In genomic region chr17:57095855-57096622, GRCm38 (mm10) we compare ENCODE assay signal across 8 mouse cellular contexts. TPM values are rescaled to one million over a fixed set of nuclear protein-coding genes. Genes with fewer than 3 reads are reported as not detected.
DNase-seq lines count a peak whose midpoint lies in the region; ATAC-seq lines count a peak whose summit lies in the region.

No protein-coding gene starts in this region.

- peak overlapping the region; percentile 40 for H3K4me3 ChIP-seq in embryonic facial prominence, embryonic 10.5 days
- peak overlapping the region in 1 of 2 experiments; percentile 17; a peak in 3 of 4 replicates for H3K4me3 ChIP-seq in heart, embryonic 14.5 days (ENCODE audit: control insufficient read depth in 1 of 2, insufficient read depth in 1 of 2, low read depth in 1 of 2, low read length in 2 of 2)
- peak overlapping the region; percentile 33 for H3K4me3 ChIP-seq in kidney, embryonic 16.5 days (ENCODE audit: low read length)
- peak overlapping the region; percentile 15 for H3K4me3 ChIP-seq in stomach, embryonic 14.5 days (ENCODE audit: low read depth, low read length)

- peak; percentile 58 for ATAC-seq in heart, embryonic 14.5 days (ENCODE audit: insufficient number of reproducible peaks, insufficient read depth, low FRiP score, low read depth)
- ATAC-seq in kidney, embryonic 16.5 days (ENCODE audit: low FRiP score, low TSS enrichment) = peak; percentile 92
- peak; percentile 84 for ATAC-seq in stomach, embryonic 14.5 days (ENCODE audit: insufficient number of reproducible peaks, insufficient read depth, low FRiP score, low read depth)

- peaks cover 12% of the 10 kb centered on the region for H3K27me3 ChIP-seq in embryonic facial prominence, embryonic 10.5 days (replicated peaks; ENCODE audit: low read depth, poor library complexity, severe bottlenecking)
- peaks cover 9% of the 10 kb centered on the region; the same call in 1 of the 2 replicates for H3K27me3 ChIP-seq in heart, embryonic 14.5 days (ENCODE audit: control insufficient read depth, insufficient read depth, low read length)
- no peaks in the 10 kb centered on the region; the same call in 1 of the 2 replicates for H3K27me3 ChIP-seq in kidney, embryonic 16.5 days (ENCODE audit: insufficient read depth, low read length)
- no peaks in the 10 kb centered on the region for H3K27me3 ChIP-seq in stomach, embryonic 14.5 days (ENCODE audit: control insufficient read depth, insufficient read depth, low read length)

- H3K9me3 ChIP-seq in embryonic facial prominence, embryonic 10.5 days = no peaks in the 10 kb centered on the region
- H3K9me3 ChIP-seq in heart, embryonic 14.5 days (ENCODE audit: control insufficient read depth, low read length) = no peaks in the 10 kb centered on the region
- H3K9me3 ChIP-seq in kidney, embryonic 16.5 days (ENCODE audit: low read length) = peaks cover 3% of the 10 kb centered on the region; the same call in 1 of the 2 replicates
- no peaks in the 10 kb centered on the region for H3K9me3 ChIP-seq in stomach, embryonic 14.5 days (ENCODE audit: control insufficient read depth, low read depth, low read length)

- H3K4me2 ChIP-seq in heart, embryonic 14.5 days (ENCODE audit: low read length) = peak overlapping the region; percentile 32
- H3K4me2 ChIP-seq in kidney, embryonic 16.5 days (replicated peaks; ENCODE audit: low read depth, low read length) = peak overlapping the region; percentile 56
- H3K4me2 ChIP-seq in stomach, embryonic 14.5 days (replicated peaks; ENCODE audit: low read depth, low read length) = peak overlapping the region; percentile 42

- no peak overlapping the region for H3K27ac ChIP-seq in embryonic facial prominence, embryonic 10.5 days (replicated peaks)
- H3K27ac ChIP-seq in heart, embryonic 14.5 days (replicated peaks in 1 of 2; ENCODE audit: control insufficient read depth in 1 of 2, insufficient read depth in 1 of 2, low read depth in 2 of 2, low read length in 2 of 2) = no peak overlapping the region
- H3K27ac ChIP-seq in kidney, embryonic 16.5 days (ENCODE audit: low read length) = no peak overlapping the region
- no peak overlapping the region for H3K27ac ChIP-seq in stomach, embryonic 14.5 days (ENCODE audit: low read length)

- H3K36me3 ChIP-seq in embryonic facial prominence, embryonic 10.5 days (replicated peaks) = no peaks in the 10 kb centered on the region
- H3K36me3 ChIP-seq in heart, embryonic 14.5 days (ENCODE audit: control insufficient read depth, insufficient read depth, low read length) = no peaks in the 10 kb centered on the region
- H3K36me3 ChIP-seq in kidney, embryonic 16.5 days (ENCODE audit: insufficient read depth, low read length) = no peaks in the 10 kb centered on the region
- H3K36me3 ChIP-seq in stomach, embryonic 14.5 days (ENCODE audit: control insufficient read depth, insufficient read depth, low read length) = no peaks in the 10 kb centered on the region

- 3% methylated on average over 18 of the region's 19 CpGs for WGBS in embryonic facial prominence, embryonic 10.5 days
- WGBS in heart, embryonic 14.5 days = under 1% methylated on average over 18 of the region's 19 CpGs
- 2% methylated on average over 18 of the region's 19 CpGs for WGBS in kidney, embryonic 16.5 days
- 1% methylated on average over 18 of the region's 19 CpGs for WGBS in stomach, embryonic 14.5 days

- H3K9ac ChIP-seq in heart, embryonic 14.5 days (ENCODE audit: low read length) = no peak overlapping the region
- peak overlapping the region; percentile 36; the same call in 1 of the 2 replicates for H3K9ac ChIP-seq in kidney, embryonic 16.5 days (replicated peaks; ENCODE audit: low read length)
- no peak overlapping the region for H3K9ac ChIP-seq in stomach, embryonic 14.5 days (replicated peaks; ENCODE audit: low read depth, low read length)

- H3K4me1 ChIP-seq in embryonic facial prominence, embryonic 10.5 days = peaks cover 16% of the 10 kb centered on the region
- H3K4me1 ChIP-seq in heart, embryonic 14.5 days (ENCODE audit: control insufficient read depth in 2 of 2, insufficient read depth in 2 of 2, low read length in 2 of 2) = peaks cover 0 to 4% of the 10 kb centered on the region in 2 experiments; a peak in 1 of 4 replicates
- 0 out of 2 replicates have a peak, but pooled peaks cover 4% of the 10 kb centered on the region for H3K4me1 ChIP-seq in kidney, embryonic 16.5 days (ENCODE audit: insufficient read depth, low read length)
- H3K4me1 ChIP-seq in stomach, embryonic 14.5 days (ENCODE audit: control insufficient read depth, insufficient read depth, low read length) = no peaks in the 10 kb centered on the region

- peak; percentile 51 for DNase-seq in thymus, postnatal 0 days (ENCODE audit: low spot score)
- no peak for DNase-seq in thymus, adult 18-20 months
- DNase-seq in embryonic facial prominence, embryonic 10.5 days (ENCODE audit: low spot score) = peak; percentile 49
- peak; percentile 85 for DNase-seq in lung, postnatal 25 days (ENCODE audit: low spot score)
- no peak for DNase-seq in layer of hippocampus, adult 9-10 months (ENCODE audit: low spot score)

RNA-seq across cellular contexts. Expression of gene Tubb4a, which starts 8.5 kb away (rescaled TPM):
- 1.0 and 1.2 TPM in 2 replicates for polyA plus RNA-seq in thymus, postnatal 0 days (2015; fragmentation: Nextera tagmentation; extraction: Ambion mirVana)
- polyA plus RNA-seq in embryonic facial prominence, embryonic 10.5 days (2016; fragmentation: Nextera tagmentation; extraction: Ambion mirVana) = 34.4 and 35.5 TPM in 2 replicates
- 5.6 and 7.5 TPM in 2 replicates for polyA plus RNA-seq in heart, embryonic 14.5 days (2014; fragmentation: Nextera tagmentation; extraction: Ambion mirVana)
- polyA plus RNA-seq in kidney, embryonic 16.5 days (2015; fragmentation: Nextera tagmentation; extraction: Ambion mirVana) = 25.2 and 31.8 TPM in 2 replicates
- polyA plus RNA-seq in stomach, embryonic 14.5 days (2014; fragmentation: Nextera tagmentation; extraction: Ambion mirVana) = 33.9 and 34.9 TPM in 2 replicates

RNA-seq across cellular contexts. Expression of gene Tnfsf9, which starts 9.1 kb away (rescaled TPM):
- 2.7 and 3.0 TPM in 2 replicates for polyA plus RNA-seq in thymus, postnatal 0 days (2015; fragmentation: Nextera tagmentation; extraction: Ambion mirVana)
- polyA plus RNA-seq in embryonic facial prominence, embryonic 10.5 days (2016; fragmentation: Nextera tagmentation; extraction: Ambion mirVana) = 8.0 and 8.8 TPM in 2 replicates
- 1.9 and 2.8 TPM in 2 replicates for polyA plus RNA-seq in heart, embryonic 14.5 days (2014; fragmentation: Nextera tagmentation; extraction: Ambion mirVana)
- 9.9 and 11.7 TPM in 2 replicates for polyA plus RNA-seq in kidney, embryonic 16.5 days (2015; fragmentation: Nextera tagmentation; extraction: Ambion mirVana)
- polyA plus RNA-seq in stomach, embryonic 14.5 days (2014; fragmentation: Nextera tagmentation; extraction: Ambion mirVana) = 11.0 and 11.7 TPM in 2 replicates

RNA-seq across cellular contexts. Expression of gene Dennd1c, which starts 17.7 kb away (rescaled TPM):
- polyA plus RNA-seq in thymus, postnatal 0 days (2015; fragmentation: Nextera tagmentation; extraction: Ambion mirVana) = 49.8 and 65.1 TPM in 2 replicates
- 2.0 and 2.8 TPM in 2 replicates for polyA plus RNA-seq in embryonic facial prominence, embryonic 10.5 days (2016; fragmentation: Nextera tagmentation; extraction: Ambion mirVana)
- 0.50 and 0.69 TPM in 2 replicates for polyA plus RNA-seq in heart, embryonic 14.5 days (2014; fragmentation: Nextera tagmentation; extraction: Ambion mirVana)
- 5.6 and 6.8 TPM in 2 replicates for polyA plus RNA-seq in kidney, embryonic 16.5 days (2015; fragmentation: Nextera tagmentation; extraction: Ambion mirVana)
- polyA plus RNA-seq in stomach, embryonic 14.5 days (2014; fragmentation: Nextera tagmentation; extraction: Ambion mirVana) = 5.0 and 5.3 TPM in 2 replicates

RNA-seq across cellular contexts. Expression of gene Slc25a23, which starts 36.4 kb away (rescaled TPM):
- 8.3 and 8.8 TPM in 2 replicates for polyA plus RNA-seq in thymus, postnatal 0 days (2015; fragmentation: Nextera tagmentation; extraction: Ambion mirVana)
- 7.0 and 8.2 TPM in 2 replicates for polyA plus RNA-seq in embryonic facial prominence, embryonic 10.5 days (2016; fragmentation: Nextera tagmentation; extraction: Ambion mirVana)
- 16.1 and 18.0 TPM in 2 replicates for polyA plus RNA-seq in heart, embryonic 14.5 days (2014; fragmentation: Nextera tagmentation; extraction: Ambion mirVana)
- 11.2 and 14.0 TPM in 2 replicates for polyA plus RNA-seq in kidney, embryonic 16.5 days (2015; fragmentation: Nextera tagmentation; extraction: Ambion mirVana)
- polyA plus RNA-seq in stomach, embryonic 14.5 days (2014; fragmentation: Nextera tagmentation; extraction: Ambion mirVana) = 11.5 and 12.7 TPM in 2 replicates

RNA-seq across cellular contexts. Expression of gene Crb3, which starts 37.1 kb away (rescaled TPM):
- polyA plus RNA-seq in thymus, postnatal 0 days (2015; fragmentation: Nextera tagmentation; extraction: Ambion mirVana) = 1.6 and 2.7 TPM in 2 replicates
- 7.2 and 8.0 TPM in 2 replicates for polyA plus RNA-seq in embryonic facial prominence, embryonic 10.5 days (2016; fragmentation: Nextera tagmentation; extraction: Ambion mirVana)
- polyA plus RNA-seq in heart, embryonic 14.5 days (2014; fragmentation: Nextera tagmentation; extraction: Ambion mirVana) = 0.19 and 0.27 TPM in 2 replicates
- 61.8 and 69.1 TPM in 2 replicates for polyA plus RNA-seq in kidney, embryonic 16.5 days (2015; fragmentation: Nextera tagmentation; extraction: Ambion mirVana)
- 43.8 and 44.2 TPM in 2 replicates for polyA plus RNA-seq in stomach, embryonic 14.5 days (2014; fragmentation: Nextera tagmentation; extraction: Ambion mirVana)

Comparison
In these comparisons a context has a peak if more than half of its experiments do, and no peak if none do; other contexts are left out.
1. DNase-seq: peak in thymus, postnatal 0 days (single experiment), embryonic facial prominence, embryonic 10.5 days (single experiment) and lung, postnatal 25 days (single experiment); none in thymus, adult 18-20 months (0 of 2) and layer of hippocampus, adult 9-10 months (single experiment).
2. Peak in every context shown above with its lines, with median percentiles within 50 percentile points of each other: ATAC-seq and H3K4me2 ChIP-seq.